Mouse (Mus musculus) hindbrain, embryonic 15.5 days (tissue): ENCODE results near the gene Tcf7l2. TPM values are rescaled to one million over a fixed set of nuclear protein-coding genes. Genes with fewer than 3 reads are reported as not detected.

ENCODE experiments used
- ATAC-seq: fragments of 200-750 bp; cut with Nextera tagmentation; 2 replicates; pipeline ENCODE4 v1.8.0; 2017; ENCODE audit warnings: low read depth, moderate number of reproducible peaks, moderate TSS enrichment; ENCODE audit not compliant: low FRiP score
- H3K27ac ChIP-seq: fragments of 300-500 bp; sonication (generic); replicated peaks from 2 replicates; pipeline ENCODE4 v1.5.1; 2015; ENCODE audit warnings: mild to moderate bottlenecking, inconsistent platforms
- H3K27me3 ChIP-seq: fragments of 300-500 bp; sonication (generic); 2 replicates; pipeline ENCODE4 v1.6.1; 2015; ENCODE audit warnings: control low read depth, inconsistent platforms
- H3K36me3 ChIP-seq: fragments of 300-500 bp; sonication (generic); 2 replicates; pipeline ENCODE4 v1.6.1; 2015; ENCODE audit warnings: control low read depth, inconsistent platforms
- H3K4me1 ChIP-seq: fragments of 300-500 bp; sonication (generic); replicated peaks from 2 replicates; pipeline ENCODE4 v1.6.1; 2015; ENCODE audit warnings: control low read depth, inconsistent platforms
- H3K4me2 ChIP-seq: fragments of 300-500 bp; sonication (generic); 2 replicates; pipeline ENCODE4 v1.6.1; 2015; ENCODE audit warnings: moderate library complexity, mild to moderate bottlenecking, inconsistent platforms
- H3K4me3 ChIP-seq: fragments of 300-500 bp; sonication (generic); 2 replicates; pipeline ENCODE4 v1.5.1; 2015; ENCODE audit warnings: mild to moderate bottlenecking, inconsistent platforms
- H3K9ac ChIP-seq: fragments of 300-500 bp; sonication (generic); 2 replicates; pipeline ENCODE4 v1.6.1; 2015; ENCODE audit warnings: inconsistent platforms
- H3K9me3 ChIP-seq: fragments of 300-500 bp; sonication (generic); 2 replicates; pipeline ENCODE4 v1.6.1; 2016; ENCODE audit warnings: control low read depth, inconsistent platforms
- WGBS: fragments of 180-500 bp; shearing (Covaris S2); methylation state at CpG from one replicate; pipeline ENCODE4 v1.1.7; 2015; 5-methylcytosine and 5-hydroxymethylcytosine counted together
- polyA plus RNA-seq: library from polyadenylated mRNA; unstranded; fragments of >200 nt; fragmentation: Nextera tagmentation; extraction: Ambion mirVana; gene quantifications from 2 replicates; pipeline ENCODE4 v1.2.1, GENCODE M21; 2015

Tcf7l2 gene
- polyA plus RNA-seq, 1 experiment from 2014 or later, result 31.9 TPM

DNA sequence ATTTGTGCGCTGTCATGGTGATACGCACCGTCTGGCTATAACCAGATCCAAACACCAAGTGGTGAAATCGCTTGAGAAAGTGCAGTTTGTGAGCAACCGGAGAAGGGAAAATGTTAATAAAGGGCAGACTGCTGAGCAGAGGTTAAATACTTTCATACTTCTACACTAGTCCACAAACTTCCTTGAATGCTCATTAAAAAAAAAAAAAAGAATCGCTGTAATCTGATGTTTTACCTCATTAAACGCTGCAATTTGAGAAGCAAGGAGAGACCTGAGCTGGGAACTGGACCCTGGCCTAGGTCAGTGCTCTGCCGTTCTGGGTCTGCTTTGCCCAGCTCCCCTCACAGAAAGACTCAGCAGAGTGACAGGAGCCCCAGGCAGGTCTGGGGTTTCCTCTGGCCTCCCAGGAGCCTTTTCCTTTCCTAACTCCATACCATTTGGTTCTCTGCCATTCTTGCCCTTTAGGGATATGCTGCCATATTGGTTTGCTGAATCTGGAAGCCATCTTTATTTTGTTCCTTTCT lies 33.5 kb upstream of the Tcf7l2 start:
- Histone ChIP-seq H3K9me3 (no peaks in the 10 kb centered on the region), H3K27ac (no peak overlapping the region), H3K9ac (no peak overlapping the region), H3K36me3 (no peaks in the 10 kb centered on the region), H3K4me1 (no peaks in the 10 kb centered on the region), H3K4me3 (no peak overlapping the region), H3K27me3 (no peaks in the 10 kb centered on the region), H3K4me2 (no peak overlapping the region)
- 92% methylated on average over 8 of the region's 8 CpGs for WGBS
- no peak for ATAC-seq

DNA sequence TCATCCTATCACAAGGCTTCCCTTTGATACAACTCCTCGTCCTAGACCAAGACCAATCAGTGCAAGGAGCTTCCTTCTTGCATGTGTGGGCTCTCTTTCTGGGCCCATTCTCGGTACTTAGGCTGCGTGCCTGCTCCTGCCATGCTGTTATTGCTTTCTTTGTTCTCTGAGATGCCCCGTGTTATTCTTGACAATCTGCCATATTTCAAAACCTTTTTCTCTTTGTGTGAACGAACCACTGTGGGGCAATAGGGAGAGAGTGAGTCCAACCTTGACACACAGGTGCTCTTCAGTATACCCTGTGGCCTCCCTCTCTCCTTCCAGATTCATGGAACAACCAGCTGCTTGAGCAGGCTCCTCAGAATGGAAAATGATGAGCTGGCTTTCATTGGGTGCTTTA lies 30.8 kb upstream of the Tcf7l2 start:
- 74% methylated on average over 5 of the region's 5 CpGs for whole genome bisulfite sequencing
- no peak overlapping the region for H3K27ac ChIP-seq
- no peak overlapping the region for H3K9ac ChIP-seq
- H3K9me3 ChIP-seq, result no peaks in the 10 kb centered on the region
- H3K4me3 ChIP-seq, result no peak overlapping the region
- no peaks in the 10 kb centered on the region for H3K4me1 ChIP-seq
- H3K36me3 ChIP-seq, result no peaks in the 10 kb centered on the region
- H3K27me3 ChIP-seq, result no peaks in the 10 kb centered on the region
- no peak overlapping the region for H3K4me2 ChIP-seq
- no peak for ATAC-seq

DNA sequence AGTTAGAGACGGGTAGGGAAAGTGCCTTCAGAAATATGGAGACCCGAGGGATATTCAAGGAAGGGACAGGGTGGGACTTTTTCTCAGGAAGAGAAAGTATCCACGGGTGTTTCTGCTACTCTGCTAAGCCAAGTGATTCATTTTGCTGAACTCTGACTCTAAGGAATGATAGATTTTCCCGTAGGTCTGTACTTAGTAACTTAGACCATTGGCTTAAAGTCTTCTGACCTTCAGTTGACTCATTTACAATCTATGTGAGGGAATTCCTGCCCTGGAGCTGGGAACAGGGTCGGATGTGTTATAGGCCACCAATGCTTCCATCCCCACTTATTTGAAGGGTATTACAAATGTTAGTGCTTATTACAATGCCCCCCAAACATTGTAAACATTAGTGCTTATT lies 29.9 kb upstream of the Tcf7l2 start:
- Histone ChIP-seq H3K27me3 (no peaks in the 10 kb centered on the region), H3K4me2 (no peak overlapping the region), H3K27ac (no peak overlapping the region), H3K9me3 (no peaks in the 10 kb centered on the region), H3K4me1 (no peaks in the 10 kb centered on the region), H3K9ac (no peak overlapping the region), H3K36me3 (no peaks in the 10 kb centered on the region), H3K4me3 (no peak overlapping the region)
- no peak for ATAC-seq
- 87% methylated on average over 5 of the region's 5 CpGs for WGBS

DNA sequence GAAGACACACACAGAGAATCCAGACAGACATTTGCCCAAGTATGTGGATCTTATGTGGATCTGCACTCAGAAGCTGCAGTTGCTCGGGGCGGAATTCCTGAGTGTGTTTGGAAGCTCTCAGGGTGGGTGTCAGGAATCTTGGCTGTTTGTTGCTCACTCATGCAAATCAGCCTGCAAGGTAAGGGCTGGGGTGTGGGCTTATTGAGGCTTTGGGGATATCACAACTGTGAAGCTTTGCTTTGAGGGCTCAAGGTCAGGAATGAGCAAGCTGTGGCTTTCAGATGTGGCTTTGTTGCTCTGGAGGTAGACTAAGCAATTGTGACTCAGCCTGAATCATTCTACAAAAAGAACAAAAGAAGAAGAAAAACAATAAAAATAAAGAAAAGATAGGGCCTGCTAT lies 28.9 kb upstream of the Tcf7l2 start:
- H3K9ac ChIP-seq, result no peak overlapping the region
- H3K4me2 ChIP-seq, result no peak overlapping the region
- no peak overlapping the region for H3K27ac ChIP-seq
- no peaks in the 10 kb centered on the region for H3K36me3 ChIP-seq
- H3K27me3 ChIP-seq, result no peaks in the 10 kb centered on the region
- no peaks in the 10 kb centered on the region for H3K4me1 ChIP-seq
- no peak for ATAC-seq
- no peaks in the 10 kb centered on the region for H3K9me3 ChIP-seq
- no peak overlapping the region for H3K4me3 ChIP-seq
- 91% methylated on average over 2 of the region's 2 CpGs for WGBS

DNA sequence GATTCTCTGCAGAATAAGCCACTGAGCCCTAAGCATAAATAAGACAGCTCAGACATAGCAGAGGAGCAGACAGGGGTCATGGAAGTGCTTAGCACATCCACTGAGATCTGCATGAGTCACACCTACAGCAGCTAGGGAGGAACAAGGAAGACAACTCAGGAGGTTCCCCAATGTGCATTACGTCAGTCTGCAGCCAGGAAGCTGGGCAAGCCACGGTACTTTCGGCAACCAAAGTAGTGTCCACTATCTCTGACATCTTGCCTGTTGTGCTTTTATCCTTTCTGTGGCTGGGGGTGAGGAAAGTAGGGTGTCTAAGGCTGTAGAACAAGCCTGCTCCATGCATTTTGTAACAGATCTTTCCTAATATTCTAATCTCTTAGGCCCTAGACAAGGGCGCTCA lies 27.6 kb upstream of the Tcf7l2 start:
- no peak overlapping the region for H3K27ac ChIP-seq
- no peak for ATAC-seq
- H3K9me3 ChIP-seq, result no peaks in the 10 kb centered on the region
- 80% methylated on average over 4 of the region's 4 CpGs for WGBS
- no peak overlapping the region for H3K4me3 ChIP-seq
- H3K4me1 ChIP-seq, result no peaks in the 10 kb centered on the region
- H3K27me3 ChIP-seq, result no peaks in the 10 kb centered on the region
- H3K4me2 ChIP-seq, result no peak overlapping the region
- H3K36me3 ChIP-seq, result no peaks in the 10 kb centered on the region
- no peak overlapping the region for H3K9ac ChIP-seq

DNA sequence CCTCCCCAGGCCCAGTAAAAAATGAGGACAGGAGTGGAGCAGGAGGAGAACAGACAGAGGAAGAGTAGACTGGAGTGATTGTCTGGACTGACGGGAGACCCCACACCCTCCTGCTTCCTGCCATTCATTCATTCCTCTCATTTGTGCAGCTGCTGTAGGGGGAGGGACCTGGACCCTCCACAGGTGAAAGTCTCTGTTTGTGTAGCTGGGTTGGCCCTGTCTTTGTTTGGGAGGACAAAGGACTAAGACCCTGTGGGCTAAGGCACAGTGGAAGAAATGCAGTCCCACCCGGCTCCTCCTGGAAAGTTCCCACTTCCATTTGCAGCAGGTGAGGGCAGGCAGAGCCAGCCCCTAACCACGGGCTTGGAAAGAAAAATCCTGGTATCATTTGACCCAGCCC lies 27.0 kb upstream of the Tcf7l2 start:
- Histone ChIP-seq H3K9me3 (no peaks in the 10 kb centered on the region), H3K4me1 (no peaks in the 10 kb centered on the region), H3K36me3 (no peaks in the 10 kb centered on the region), H3K27me3 (no peaks in the 10 kb centered on the region), H3K4me3 (no peak overlapping the region), H3K27ac (no peak overlapping the region), H3K9ac (no peak overlapping the region), H3K4me2 (no peak overlapping the region)
- no peak for ATAC-seq
- WGBS, result 60% methylated on average over 3 of the region's 3 CpGs

DNA sequence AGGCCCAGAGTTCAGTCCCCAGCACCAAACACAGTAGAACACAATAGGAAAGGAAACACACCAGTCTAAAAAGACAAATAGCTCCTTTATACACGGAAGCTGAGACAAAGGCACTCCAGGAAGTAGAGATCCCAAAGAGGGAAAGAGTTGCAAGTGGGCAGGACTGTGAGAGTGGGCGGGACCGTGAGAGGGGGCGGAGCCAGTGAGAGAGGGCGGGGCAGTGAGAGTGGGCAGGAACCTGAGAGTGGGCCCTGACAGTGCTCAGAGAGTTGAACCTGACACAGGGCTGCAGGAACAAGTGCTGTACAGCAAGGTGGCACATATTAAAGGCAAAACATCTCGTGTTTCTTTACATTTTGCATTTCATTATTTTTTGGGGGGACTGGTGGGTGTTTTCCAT lies 22.5 kb upstream of the Tcf7l2 start:
- Histone ChIP-seq H3K27me3 (no peaks in the 10 kb centered on the region), H3K9me3 (no peaks in the 10 kb centered on the region), H3K36me3 (no peaks in the 10 kb centered on the region), H3K4me2 (no peak overlapping the region), H3K4me1 (no peaks in the 10 kb centered on the region), H3K9ac (no peak overlapping the region), H3K27ac (no peak overlapping the region), H3K4me3 (no peak overlapping the region)
- ATAC-seq, result no peak
- 75% methylated on average over 6 of the region's 6 CpGs for WGBS

DNA sequence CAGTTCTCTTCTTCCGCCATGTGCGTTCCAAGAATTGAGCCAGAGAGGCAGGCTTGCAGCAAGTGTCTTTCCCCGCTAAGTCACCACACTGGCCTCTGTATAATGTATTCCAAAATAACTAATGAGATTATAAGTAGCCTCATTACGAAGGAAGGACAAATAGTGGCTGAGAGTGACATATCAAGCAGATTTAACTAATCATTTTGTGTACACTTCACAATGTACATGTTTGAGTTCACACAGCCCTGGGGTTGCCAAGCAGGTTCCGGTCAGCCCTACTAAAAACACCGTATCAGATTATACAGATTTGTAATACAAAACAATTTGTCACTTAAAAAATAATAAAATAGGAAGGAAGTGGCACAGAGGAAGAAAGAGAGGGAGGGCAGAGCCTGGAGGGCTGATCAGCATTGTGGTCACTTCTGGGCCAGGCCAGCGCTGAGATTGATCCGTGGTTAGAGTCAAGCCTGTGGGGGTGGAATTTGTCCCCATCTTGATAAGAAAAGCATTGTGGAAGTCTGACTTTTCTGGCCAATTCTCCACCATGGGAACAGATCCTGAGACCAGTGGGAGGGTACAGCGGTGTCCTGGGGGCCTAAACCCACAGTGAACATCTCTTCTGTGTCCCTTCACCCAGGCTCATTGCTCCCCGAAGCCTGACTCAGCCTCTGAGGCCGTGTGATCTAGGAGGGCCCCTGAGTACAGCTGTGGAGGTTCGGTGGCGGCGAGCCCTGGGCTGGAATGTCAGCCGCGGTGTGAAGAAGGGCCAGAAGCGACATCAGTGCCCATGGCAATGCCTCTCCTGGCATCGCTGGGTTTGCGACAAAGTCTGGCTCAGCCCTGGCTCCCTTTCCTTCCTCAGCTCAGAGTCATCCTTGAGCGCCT lies 21.9 kb upstream of the Tcf7l2 start:
- Histone ChIP-seq H3K4me1 (no peaks in the 10 kb centered on the region), H3K27me3 (no peaks in the 10 kb centered on the region), H3K9ac (no peak overlapping the region), H3K4me2 (no peak overlapping the region), H3K36me3 (no peaks in the 10 kb centered on the region), H3K4me3 (no peak overlapping the region), H3K27ac (no peak overlapping the region), H3K9me3 (no peaks in the 10 kb centered on the region)
- ATAC-seq, result no peak
- WGBS, result 82% methylated on average over 20 of the region's 20 CpGs

DNA sequence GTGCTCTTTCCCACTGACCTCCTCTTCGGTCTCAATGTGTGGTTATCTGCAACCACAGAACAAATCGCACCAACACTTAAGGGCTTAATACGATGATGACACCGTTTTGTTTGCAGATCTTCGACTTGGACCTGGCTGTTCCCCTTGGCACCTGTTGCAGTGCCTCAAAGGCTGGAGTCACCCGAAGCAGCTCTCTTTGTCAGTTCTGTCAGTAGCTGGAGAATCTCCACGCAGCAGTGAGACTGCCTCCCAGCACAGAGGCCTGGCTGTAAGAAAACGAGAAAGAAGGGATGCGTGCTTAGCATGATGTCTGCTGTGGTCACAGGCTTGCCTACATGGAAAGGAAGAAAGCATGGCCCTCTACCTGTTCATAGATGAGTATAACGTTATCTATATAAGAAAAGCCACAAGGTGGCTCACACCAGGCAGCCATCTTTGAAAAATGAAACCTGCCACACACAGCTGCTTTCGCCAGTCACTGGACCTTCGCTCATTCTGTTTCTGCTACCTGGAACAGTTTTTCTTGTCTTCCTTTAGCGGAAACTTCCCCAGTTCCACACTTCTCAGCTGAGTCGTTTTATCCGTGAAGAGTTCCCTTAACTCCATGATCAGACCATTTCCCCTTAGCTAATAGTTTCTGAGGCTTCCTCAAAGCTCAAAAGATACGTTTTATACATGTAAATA lies 21.1 kb upstream of the Tcf7l2 start:
- 82% methylated on average over 16 of the region's 16 CpGs for WGBS
- Histone ChIP-seq H3K4me3 (no peak overlapping the region), H3K9ac (no peak overlapping the region), H3K27ac (no peak overlapping the region), H3K4me2 (no peak overlapping the region), H3K4me1 (no peaks in the 10 kb centered on the region), H3K9me3 (no peaks in the 10 kb centered on the region), H3K36me3 (no peaks in the 10 kb centered on the region), H3K27me3 (no peaks in the 10 kb centered on the region)
- ATAC-seq, result no peak

DNA sequence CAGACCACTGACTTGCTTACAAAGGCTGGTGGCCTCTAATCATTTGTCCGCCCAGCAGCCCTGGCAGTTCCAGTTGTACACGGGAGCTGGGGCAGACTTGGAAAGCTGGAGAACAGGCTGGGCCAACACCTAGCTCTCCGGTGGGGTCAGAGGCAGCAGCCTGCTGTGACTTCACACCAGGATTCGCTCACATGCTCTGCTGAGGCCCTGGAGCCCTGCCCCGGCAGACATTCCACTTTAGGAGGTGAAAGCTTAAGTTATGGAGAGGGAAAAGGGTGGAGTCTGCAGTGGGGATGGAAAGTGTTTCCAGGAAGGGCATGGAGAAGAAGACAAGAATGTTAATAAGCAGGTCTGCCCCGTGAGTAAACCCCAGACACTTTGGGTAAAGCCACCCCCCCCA lies 19.2 kb upstream of the Tcf7l2 start:
- no peak for ATAC-seq
- no peak overlapping the region for H3K9ac ChIP-seq

DNA sequence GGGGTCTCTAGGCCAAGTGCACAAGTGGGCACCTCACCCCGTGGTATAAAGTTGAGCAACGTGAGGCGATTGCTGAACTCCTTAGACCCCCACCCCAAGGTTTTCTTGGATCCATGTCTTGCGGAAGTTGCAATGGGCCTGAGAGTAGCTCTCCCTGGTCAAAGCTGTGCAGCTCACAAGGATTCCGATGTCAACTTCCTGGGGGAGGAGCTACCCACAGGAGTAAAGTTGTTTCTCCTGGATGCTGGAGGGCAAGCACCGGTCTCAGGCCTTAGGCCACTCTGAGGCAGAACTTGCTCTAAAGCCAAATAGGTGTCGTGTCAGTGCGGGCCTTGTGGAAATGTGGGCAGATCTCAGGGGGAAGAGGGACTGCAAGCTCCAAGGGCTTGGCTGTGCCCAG lies 12.2 kb upstream of the Tcf7l2 start:
- Histone ChIP-seq H3K9ac (no peak overlapping the region), H3K27me3 (no peaks in the 10 kb centered on the region), H3K9me3 (no peaks in the 10 kb centered on the region), H3K4me2 (no peak overlapping the region), H3K36me3 (no peaks in the 10 kb centered on the region), H3K4me3 (no peak overlapping the region), H3K27ac (no peak overlapping the region), H3K4me1 (no peaks in the 10 kb centered on the region)
- WGBS, result 87% methylated on average over 8 of the region's 8 CpGs
- no peak for ATAC-seq

More for the DNA sequence above, 19.2 kb upstream of the Tcf7l2 start:
- no peaks in the 10 kb centered on the region for H3K27me3 ChIP-seq
- no peaks in the 10 kb centered on the region for H3K4me1 ChIP-seq
- H3K4me2 ChIP-seq, result no peak overlapping the region
- no peaks in the 10 kb centered on the region for H3K36me3 ChIP-seq
- H3K4me3 ChIP-seq, result no peak overlapping the region
- no peak overlapping the region for H3K27ac ChIP-seq
- 44% methylated on average over 6 of the region's 6 CpGs for WGBS
- H3K9me3 ChIP-seq, result no peaks in the 10 kb centered on the region

DNA sequence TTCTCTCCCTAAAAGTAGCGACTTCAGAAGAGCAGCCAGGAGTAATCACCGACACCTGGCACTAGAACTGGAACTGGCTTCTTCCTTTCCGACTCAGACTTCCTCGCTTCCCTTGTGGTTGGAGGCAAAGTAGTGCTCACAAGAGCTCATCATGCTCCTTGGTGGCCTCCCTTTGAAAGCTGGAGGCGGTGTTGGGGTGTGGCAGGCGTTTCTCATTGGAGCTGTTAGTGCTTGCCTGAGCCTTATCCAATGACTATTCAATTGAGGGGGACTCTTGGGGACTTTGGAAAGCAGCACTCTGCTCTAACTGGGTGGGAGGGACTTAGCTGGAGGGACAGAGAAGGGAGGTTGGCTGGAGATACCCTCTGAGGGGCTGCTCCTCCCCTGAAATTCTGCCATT lies 9.1 kb upstream of the Tcf7l2 start:
- Histone ChIP-seq H3K36me3 (no peaks in the 10 kb centered on the region), H3K4me3 (no peak overlapping the region), H3K27me3 (no peaks in the 10 kb centered on the region), H3K9ac (no peak overlapping the region), H3K9me3 (no peaks in the 10 kb centered on the region), H3K4me1 (no peaks in the 10 kb centered on the region), H3K4me2 (no peak overlapping the region), H3K27ac (no peak overlapping the region)
- WGBS, result 55% methylated on average over 6 of the region's 6 CpGs
- no peak for ATAC-seq
